Mouse (Mus musculus) liver, postnatal 0 days (tissue): ENCODE measurements around the gene Dpysl5.

Experiments
- CTCF ChIP-seq: sonication (generic); IDR thresholded peaks from 2 replicates; pipeline ENCODE4 v1.5.1; 2016; ENCODE audit warnings: antibody characterized with exemption, low read depth
- EP300 ChIP-seq: IDR thresholded peaks from 2 replicates; pipeline ENCODE4 v1.6.1; 2016; ENCODE audit warnings: antibody characterized with exemption, low read depth, mild to moderate bottlenecking

- TF ChIP-seq CTCF (no peak), EP300 (no peak)
Measured at GRCm38 (mm10) chr5:30802724-30803467, 91.5 kb downstream of the Dpysl5 start.
